Mouse (Mus musculus): ENCODE data around the gene Gm14410. TPM values are rescaled to one million over a fixed set of nuclear protein-coding genes. Genes with fewer than 3 reads are reported as not detected.
A peak's percentile ranks its signal among the peaks of the same experiment; 100 is the strongest.
"Not testable (repeated sequence)": the region's sequence is repeated elsewhere in the genome, so short reads cannot be mapped to it uniquely, and the experiment has no call there.

Gm14410 gene
- 23.8 and 27.4 TPM in 2 replicates for polyA plus RNA-seq (2015; fragmentation: Nextera tagmentation; extraction: Ambion mirVana)

- H3K4me2 ChIP-seq (ENCODE audit: low read depth, low read length); H3K36me3 ChIP-seq (ENCODE audit: control insufficient read depth, insufficient read depth, low read length); H3K27me3 ChIP-seq (ENCODE audit: control insufficient read depth, insufficient read depth, low read depth, low read length); H3K4me1 ChIP-seq (replicated peaks; ENCODE audit: control insufficient read depth, insufficient read depth, low read length); H3K9me3 ChIP-seq (ENCODE audit: control insufficient read depth, low read length); ATAC-seq (ENCODE audit: low read depth); H3K27ac ChIP-seq (ENCODE audit: low read length): not testable (repeated sequence)
- peak within 1 kb of the TSS; percentile 41; the same call in 1 of the 2 replicates for H3K9ac ChIP-seq (ENCODE audit: low read length)
- WGBS = 0% methylated on average over 3 of the region's 6 CpGs
- H3K4me3 ChIP-seq (ENCODE audit: low read length) = peak within 1 kb of the TSS; percentile 46
Observed at GRCm38 (mm10) chr2:177206341-177206740, at the start of gene Gm14410. TSS of gene Gm14410 (minus strand) at chr2:177206421.

- H3K4me3 ChIP-seq (ENCODE audit: low read length); H3K27ac ChIP-seq (ENCODE audit: low read length); H3K27me3 ChIP-seq (ENCODE audit: control insufficient read depth, insufficient read depth, low read depth, low read length); H3K4me2 ChIP-seq (ENCODE audit: low read depth, low read length); H3K9me3 ChIP-seq (ENCODE audit: control insufficient read depth, low read length); H3K4me1 ChIP-seq (replicated peaks; ENCODE audit: control insufficient read depth, insufficient read depth, low read length); H3K9ac ChIP-seq (ENCODE audit: low read length); ATAC-seq (ENCODE audit: low read depth); H3K36me3 ChIP-seq (ENCODE audit: control insufficient read depth, insufficient read depth, low read length): not testable (repeated sequence)
- WGBS = 75% methylated on average over 2 of the region's 2 CpGs
Observed at GRCm38 (mm10) chr2:177247449-177247848, 41.2 kb upstream of the Gm14410 start.

- not testable (repeated sequence) for H3K4me3 ChIP-seq (ENCODE audit: low read length); H3K9me3 ChIP-seq (ENCODE audit: control insufficient read depth, low read length); ATAC-seq (ENCODE audit: low read depth); H3K27ac ChIP-seq (ENCODE audit: low read length); H3K9ac ChIP-seq (ENCODE audit: low read length); H3K36me3 ChIP-seq (ENCODE audit: control insufficient read depth, insufficient read depth, low read length); H3K4me2 ChIP-seq (ENCODE audit: low read depth, low read length); H3K4me1 ChIP-seq (replicated peaks; ENCODE audit: control insufficient read depth, insufficient read depth, low read length); H3K27me3 ChIP-seq (ENCODE audit: control insufficient read depth, insufficient read depth, low read depth, low read length)
- WGBS = 51% methylated on average over 2 of the region's 2 CpGs
Observed at GRCm38 (mm10) chr2:177230461-177230860, 24.2 kb upstream of the Gm14410 start.

GRCm38 (mm10) chr2:177172749-177173148 lies 33.5 kb downstream of the Gm14410 start:
- not testable (repeated sequence) for H3K9me3 ChIP-seq (ENCODE audit: control insufficient read depth, low read length); H3K4me2 ChIP-seq (ENCODE audit: low read depth, low read length); H3K36me3 ChIP-seq (ENCODE audit: control insufficient read depth, insufficient read depth, low read length); ATAC-seq (ENCODE audit: low read depth); H3K9ac ChIP-seq (ENCODE audit: low read length); H3K27me3 ChIP-seq (ENCODE audit: control insufficient read depth, insufficient read depth, low read depth, low read length); H3K27ac ChIP-seq (ENCODE audit: low read length); H3K4me3 ChIP-seq (ENCODE audit: low read length); H3K4me1 ChIP-seq (replicated peaks; ENCODE audit: control insufficient read depth, insufficient read depth, low read length)
- 81% methylated on average over 4 of the region's 5 CpGs for WGBS

Other genes starting within 250 kb of the Gm14410 start
- gene Gm14419, start 205.5 kb downstream of the Gm14410 start, polyA plus RNA-seq (2015; fragmentation: Nextera tagmentation; extraction: Ambion mirVana) = 13.3 and 15.7 TPM in 2 replicates
- 0.28 TPM in 1 of 2 replicates, not detected in the other for gene Gm14401, start 132.1 kb downstream of the Gm14410 start, polyA plus RNA-seq (2015; fragmentation: Nextera tagmentation; extraction: Ambion mirVana)
- not detected in 2 replicates for gene Gm14409, start 60.6 kb upstream of the Gm14410 start, polyA plus RNA-seq (2015; fragmentation: Nextera tagmentation; extraction: Ambion mirVana)
- 0.13 and 0.31 TPM in 2 replicates for gene Gm14412, start 117.9 kb upstream of the Gm14410 start, polyA plus RNA-seq (2015; fragmentation: Nextera tagmentation; extraction: Ambion mirVana)
- 13.3 and 13.6 TPM in 2 replicates for gene Gm14418, start 191.9 kb upstream of the Gm14410 start, polyA plus RNA-seq (2015; fragmentation: Nextera tagmentation; extraction: Ambion mirVana)